ENCODE assay signal across 10 mouse cellular contexts in the genomic region with DNA sequence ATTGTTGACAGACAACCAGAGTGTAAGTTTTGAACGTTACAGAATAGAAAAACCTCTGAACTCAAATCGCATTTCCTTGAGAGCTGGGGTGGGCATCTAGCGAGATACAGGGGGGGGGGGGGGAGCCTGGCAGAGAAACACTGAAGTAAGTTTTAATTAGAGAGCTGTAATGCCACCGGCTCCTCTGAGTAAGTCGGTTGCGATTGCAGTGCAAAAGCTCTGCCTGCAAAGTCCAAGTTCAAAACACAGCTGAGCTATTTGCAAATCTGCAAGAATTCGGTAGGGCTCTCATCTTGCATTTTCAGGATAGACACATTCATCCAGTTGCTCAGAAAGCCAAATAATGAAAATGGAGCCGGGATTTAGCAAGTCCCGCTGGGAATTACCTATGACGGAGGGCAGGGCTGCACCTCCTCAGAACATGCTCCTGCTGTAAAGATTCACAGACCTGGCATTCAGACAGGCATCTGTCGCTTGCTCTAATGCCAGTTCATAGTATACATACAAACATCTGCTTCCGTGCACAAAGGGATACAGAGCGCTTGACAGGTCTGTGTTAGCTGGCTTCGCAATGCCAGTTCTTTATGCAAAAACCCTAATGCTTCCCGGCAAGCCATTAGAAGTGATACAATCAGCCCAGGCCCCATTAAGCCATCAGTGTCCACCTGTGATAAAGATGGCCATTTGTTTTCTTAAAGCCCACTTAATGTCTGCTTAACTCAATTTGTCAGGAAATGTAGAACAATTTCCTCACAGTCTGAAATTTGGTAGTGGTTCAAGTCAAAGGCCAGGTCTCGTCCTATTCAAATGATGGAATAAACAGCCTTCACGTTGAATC.
DNase-seq lines count a peak whose midpoint lies in the region; ATAC-seq lines count a peak whose summit lies in the region.
"Had no signal": no experiment of that assay in that cellular context is flagged by ENCODE, and none has a peak within 500 bp of the region (broad histone marks: within the 10 kb centered on the region; RNA-seq: fewer than 3 reads in every experiment).

No protein-coding gene starts in this region.

- 50% methylated on average over 17 of the region's 17 CpGs for WGBS in hindbrain, embryonic 12.5 days
- WGBS in neural tube, embryonic 13.5 days = 41% methylated on average over 17 of the region's 17 CpGs

- no peaks in the 10 kb centered on the region for H3K9me3 ChIP-seq in hindbrain, embryonic 12.5 days (replicated peaks)
- no peaks in the 10 kb centered on the region for H3K9me3 ChIP-seq in neural tube, embryonic 13.5 days

- H3K4me1 ChIP-seq in hindbrain, embryonic 12.5 days = peaks cover 16% of the 10 kb centered on the region
- H3K4me1 ChIP-seq in neural tube, embryonic 13.5 days (replicated peaks) = peaks cover 17% of the 10 kb centered on the region; the same call in 1 of the 2 replicates

- peak overlapping the region; percentile 24 for H3K4me2 ChIP-seq in hindbrain, embryonic 12.5 days (replicated peaks)
- H3K4me2 ChIP-seq in neural tube, embryonic 13.5 days = peak overlapping the region; percentile 33

- H3K36me3 ChIP-seq in hindbrain, embryonic 12.5 days = no peaks in the 10 kb centered on the region
- no peaks in the 10 kb centered on the region for H3K36me3 ChIP-seq in neural tube, embryonic 13.5 days

- DNase-seq in cerebellum, postnatal 10 days = peak; percentile 43 to 52
- DNase-seq in cerebellum, adult 8-10 months = no peak
- DNase-seq in layer of hippocampus, postnatal 14 days (ENCODE audit: low spot score in 2 of 2) = peak; percentile 26 to 37
- DNase-seq in layer of hippocampus, adult 9-11 months = no peak
- DNase-seq in thymus, postnatal 4 days = no peak
- DNase-seq: adrenal gland, adult 8-10 months; gastrocnemius, postnatal 25 days had no signal

- ATAC-seq in hindbrain, embryonic 12.5 days (ENCODE audit: low FRiP score) = peak; percentile 41; the same call in 1 of the 2 replicates
- no peak; the same call in 1 of the 2 replicates for ATAC-seq in neural tube, embryonic 13.5 days (ENCODE audit: low read depth)
- no peak for ATAC-seq in granulocyte monocyte progenitor cell, adult 5-6 weeks (replicated peaks; ENCODE audit: poor library complexity, severe bottlenecking)

- no peak overlapping the region for H3K9ac ChIP-seq in hindbrain, embryonic 12.5 days
- no peak overlapping the region for H3K9ac ChIP-seq in neural tube, embryonic 13.5 days

- no peaks in the 10 kb centered on the region for H3K27me3 ChIP-seq in hindbrain, embryonic 12.5 days
- H3K27me3 ChIP-seq in neural tube, embryonic 13.5 days = no peaks in the 10 kb centered on the region

- no peak overlapping the region for H3K27ac ChIP-seq in hindbrain, embryonic 12.5 days
- no peak overlapping the region; the same call in 1 of the 2 replicates for H3K27ac ChIP-seq in neural tube, embryonic 13.5 days (replicated peaks)

- H3K4me3 ChIP-seq in hindbrain, embryonic 12.5 days = no peak overlapping the region
- no peak overlapping the region for H3K4me3 ChIP-seq in neural tube, embryonic 13.5 days

Comparison
In these comparisons a context has a peak if more than half of its experiments do, and no peak if none do; other contexts are left out.
1. DNase-seq: peak in cerebellum, postnatal 10 days (2 of 2) and layer of hippocampus, postnatal 14 days (2 of 2); none in cerebellum, adult 8-10 months (single experiment), layer of hippocampus, adult 9-11 months (single experiment) and thymus, postnatal 4 days (single experiment).